Mouse (Mus musculus): ENCODE measurements around the gene Pld5.

DNA sequence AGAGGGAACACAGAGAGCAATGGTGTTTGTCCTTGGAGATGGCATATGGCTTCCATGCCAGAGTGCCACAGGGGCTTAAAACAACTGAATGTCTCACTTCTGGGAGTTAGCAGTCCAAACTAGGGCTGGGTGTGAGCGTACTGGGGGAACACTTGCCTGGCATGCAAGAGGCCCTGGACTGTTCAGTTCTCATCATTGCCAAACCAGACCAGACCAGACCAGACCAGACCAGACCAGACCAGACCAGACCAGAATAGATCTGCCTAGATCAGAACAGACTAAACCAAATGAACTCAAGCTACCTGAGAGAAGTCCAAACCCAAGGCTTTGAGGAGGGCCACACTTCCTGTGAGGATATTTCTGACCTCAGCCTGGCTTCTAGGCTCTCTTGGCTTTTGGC, 228.7 kb downstream of the Pld5 start:
- no peak for TF ChIP-seq EP300 (IDR thresholded peaks at IDR 0.05; ENCODE audit: low read depth)
- TF ChIP-seq CTCF (IDR thresholded peaks at IDR 0.05; ENCODE audit: low read depth), result no peak
